Mouse (Mus musculus): ENCODE results near the gene Ptafr. TPM values are rescaled to one million over a fixed set of nuclear protein-coding genes. Genes with fewer than 3 reads are reported as not detected.

Gene Ptafr
- polyA plus RNA-seq, 1 experiment, result not detected

DNA sequence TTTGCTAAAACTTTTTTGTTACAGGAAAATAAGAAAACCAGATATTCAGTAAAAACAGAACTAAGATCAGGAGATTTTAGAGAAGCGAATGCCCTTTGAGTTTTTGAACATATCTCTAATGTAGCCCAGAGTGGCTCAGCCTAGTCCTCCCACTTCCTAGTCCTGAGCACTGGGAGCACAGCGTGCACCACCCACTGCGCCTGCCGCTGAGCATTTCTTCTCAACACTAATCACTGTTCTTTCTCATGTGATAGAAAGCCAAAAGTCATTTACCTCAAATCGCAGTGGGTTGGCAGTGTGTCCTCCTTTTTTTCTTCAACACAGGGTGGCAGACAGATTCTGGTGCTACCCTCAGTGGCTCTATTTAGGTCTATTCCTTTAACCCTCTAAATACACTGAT, 24.4 kb upstream of the Ptafr start:
- TF ChIP-seq GATA1 (IDR thresholded peaks at IDR 0.05; ENCODE audit: low read length), result no peak

GRCm38 (mm10) chr4:132541413-132541812, 22.5 kb upstream of the Ptafr start:
- no peak for TF ChIP-seq GATA1 (IDR thresholded peaks at IDR 0.05; ENCODE audit: low read length)

DNA sequence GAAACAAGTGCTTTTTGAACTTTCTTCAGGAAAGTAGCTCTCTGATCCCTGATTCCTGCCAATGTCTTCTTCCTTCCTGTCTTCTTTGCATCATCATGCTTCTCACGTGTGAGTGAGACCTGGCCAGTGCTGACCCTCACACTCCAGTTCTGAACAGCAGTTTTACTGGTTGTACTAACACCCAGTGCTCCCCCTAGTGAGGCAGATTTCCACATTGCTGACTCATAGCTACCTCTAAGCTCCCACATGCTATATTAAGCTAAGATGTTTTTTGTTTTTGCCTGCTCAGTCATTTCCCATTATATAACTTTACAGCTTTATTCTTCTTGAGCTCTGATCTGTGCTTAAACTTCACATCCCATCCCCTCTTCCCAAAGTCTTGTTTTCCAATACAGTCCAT, 21.1 kb upstream of the Ptafr start:
- TF ChIP-seq GATA1 (IDR thresholded peaks at IDR 0.05; ENCODE audit: low read length), result no peak

- no peak for TF ChIP-seq GATA1 (IDR thresholded peaks at IDR 0.05; ENCODE audit: low read length)
These were observed 18.0 kb upstream of the Ptafr start for GRCm38 (mm10) chr4:132545851-132546250.

- no peak for TF ChIP-seq GATA1 (IDR thresholded peaks at IDR 0.05; ENCODE audit: low read length)
These were observed 9.6 kb upstream of the Ptafr start for GRCm38 (mm10) chr4:132554221-132554620.

DNA sequence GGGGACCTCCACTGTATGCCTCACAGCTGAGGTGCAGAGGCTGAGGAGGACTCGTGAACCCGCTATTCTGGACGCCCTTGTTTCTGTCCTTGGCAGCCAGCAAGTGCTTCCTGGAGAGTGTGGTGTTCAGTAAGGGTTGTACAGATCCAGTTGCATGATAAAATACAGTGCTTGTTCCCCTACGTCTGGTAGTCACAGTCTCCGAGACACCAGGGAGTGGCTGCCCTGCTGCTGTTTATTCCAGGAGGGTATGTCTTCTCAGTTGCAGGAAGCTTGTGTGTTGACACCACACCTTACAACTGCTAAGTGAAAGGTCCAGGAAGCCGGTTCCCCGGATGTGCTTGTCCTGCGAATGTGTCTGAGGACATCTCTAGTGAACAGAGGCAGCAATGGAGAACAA, 9.2 kb upstream of the Ptafr start:
- TF ChIP-seq GATA1 (IDR thresholded peaks at IDR 0.05; ENCODE audit: low read length), result no peak

DNA sequence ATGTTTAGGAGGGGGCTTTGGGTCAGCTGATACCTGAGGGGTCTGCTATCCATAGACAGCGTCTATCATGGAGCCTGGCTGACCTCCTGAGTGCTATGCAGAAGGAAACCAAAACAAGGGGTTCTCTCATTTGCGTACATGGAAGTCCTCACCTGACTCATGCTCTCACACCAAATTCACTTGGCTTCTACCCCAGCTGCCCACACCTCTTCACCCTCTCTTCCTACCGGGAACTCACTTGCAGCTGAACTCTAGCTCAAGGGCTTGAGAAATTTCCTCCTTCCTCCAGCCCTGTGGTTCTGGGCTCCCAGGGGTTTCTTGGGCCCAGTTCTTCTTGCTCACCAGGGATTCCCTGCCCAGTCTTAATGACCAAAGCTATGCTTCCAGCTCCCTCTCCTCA, 606 bp upstream of the Ptafr start:
- TF ChIP-seq GATA1 (IDR thresholded peaks at IDR 0.05; ENCODE audit: low read length), result no peak

DNA sequence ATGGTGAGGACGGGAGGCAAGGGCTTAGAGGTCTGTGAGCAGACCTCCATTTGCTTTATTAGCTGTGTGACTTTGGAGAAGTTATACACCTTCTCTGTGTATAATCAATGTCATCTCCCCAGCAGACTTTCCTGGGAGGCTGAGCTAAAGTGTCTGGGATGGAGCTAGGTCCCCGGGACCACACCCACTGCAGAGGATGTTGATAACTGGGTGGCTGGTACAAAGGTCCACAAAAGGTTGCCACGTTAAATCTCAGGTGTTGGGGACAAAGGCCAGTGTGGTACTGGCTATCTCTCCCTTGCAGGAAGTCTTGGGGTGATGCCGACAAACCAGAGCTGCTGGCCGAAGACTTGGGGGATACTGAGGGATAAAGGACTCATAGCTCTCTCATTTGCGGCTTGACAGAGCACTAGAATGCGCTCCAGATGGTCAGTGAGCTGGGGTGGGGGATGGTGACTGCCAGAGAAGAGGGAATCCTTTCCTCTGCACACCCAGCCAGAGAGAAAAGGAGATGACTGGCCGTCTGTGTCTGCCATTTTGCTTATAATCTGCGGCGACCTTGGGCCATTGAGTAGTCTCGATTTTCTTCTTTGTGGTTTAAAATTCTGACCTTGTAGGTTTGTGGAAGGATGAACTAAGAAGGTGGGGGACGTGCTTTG, 1.4 kb downstream of the Ptafr start:
- no peak for TF ChIP-seq GATA1 (IDR thresholded peaks at IDR 0.05; ENCODE audit: low read length)

DNA sequence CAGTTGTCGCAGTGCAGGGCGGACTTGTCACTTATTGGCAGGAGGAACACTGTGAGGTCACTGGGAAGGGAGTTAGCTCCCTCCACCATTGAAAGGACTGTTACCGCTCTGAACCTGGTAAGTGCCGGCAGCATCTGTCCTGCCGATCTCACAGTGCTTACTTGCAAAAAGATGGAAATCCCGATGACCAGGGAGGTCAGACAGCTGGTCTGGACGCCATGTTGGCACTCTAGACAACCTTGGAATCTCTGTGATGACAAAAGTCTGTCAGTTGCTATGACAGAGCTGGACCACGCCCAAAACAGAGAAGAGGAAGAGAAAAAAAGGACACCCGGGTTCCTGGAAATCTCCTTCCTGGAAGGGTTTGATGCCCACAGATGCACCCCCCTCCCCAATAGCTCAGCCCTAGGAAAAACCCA, 3.5 kb downstream of the Ptafr start:
- TF ChIP-seq GATA1 (IDR thresholded peaks at IDR 0.05; ENCODE audit: low read length), result no peak

DNA sequence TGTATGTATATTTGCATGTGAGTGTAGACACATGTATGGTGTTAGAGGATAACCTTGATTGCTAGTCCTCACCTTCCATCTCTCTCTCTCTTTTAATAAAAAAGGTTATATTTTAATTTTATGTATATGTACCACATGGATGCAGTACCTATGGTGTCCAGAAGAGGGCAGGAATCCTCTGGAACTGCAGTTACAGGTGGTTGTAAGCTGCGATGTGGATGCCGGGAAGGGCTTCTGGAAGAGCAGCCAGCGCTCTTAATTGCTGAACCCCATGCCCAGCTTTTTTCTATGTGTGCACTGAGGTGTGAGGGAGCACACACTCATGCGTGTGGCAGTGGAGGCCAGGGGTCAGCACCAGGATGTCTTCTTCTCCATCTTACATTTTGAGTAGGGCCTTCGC, 5.2 kb downstream of the Ptafr start:
- no peak for TF ChIP-seq GATA1 (IDR thresholded peaks at IDR 0.05; ENCODE audit: low read length)

- TF ChIP-seq GATA1 (IDR thresholded peaks at IDR 0.05; ENCODE audit: low read length), result no peak
These were observed 7.3 kb downstream of the Ptafr start for GRCm38 (mm10) chr4:132571190-132571589.

DNA sequence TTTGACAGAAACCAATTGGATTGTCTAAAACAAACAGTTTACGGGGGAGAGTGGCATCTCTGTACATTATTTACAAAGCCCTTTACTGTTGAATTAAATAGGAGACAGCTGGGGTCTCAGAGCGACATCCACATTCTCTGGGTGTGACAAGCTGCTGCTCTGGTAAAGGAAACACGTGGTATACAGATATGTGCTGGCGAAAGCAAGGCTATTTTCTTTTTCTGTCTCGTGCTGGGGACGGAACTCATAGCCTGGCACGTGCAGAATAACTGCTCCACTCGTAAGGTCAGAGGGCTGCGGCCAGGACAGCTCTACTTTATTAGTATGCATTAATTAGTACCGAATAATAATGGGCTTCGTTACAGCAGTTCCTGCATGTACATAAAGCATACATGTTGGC, 9.5 kb downstream of the Ptafr start:
- no peak for TF ChIP-seq GATA1 (IDR thresholded peaks at IDR 0.05; ENCODE audit: low read length)

- TF ChIP-seq GATA1 (IDR thresholded peaks at IDR 0.05; ENCODE audit: low read length), result no peak
These were observed 11.0 kb downstream of the Ptafr start for GRCm38 (mm10) chr4:132574809-132575347.

- no peak for TF ChIP-seq GATA1 (IDR thresholded peaks at IDR 0.05; ENCODE audit: low read length)
These were observed 19.9 kb downstream of the Ptafr start for GRCm38 (mm10) chr4:132583781-132584180.

DNA sequence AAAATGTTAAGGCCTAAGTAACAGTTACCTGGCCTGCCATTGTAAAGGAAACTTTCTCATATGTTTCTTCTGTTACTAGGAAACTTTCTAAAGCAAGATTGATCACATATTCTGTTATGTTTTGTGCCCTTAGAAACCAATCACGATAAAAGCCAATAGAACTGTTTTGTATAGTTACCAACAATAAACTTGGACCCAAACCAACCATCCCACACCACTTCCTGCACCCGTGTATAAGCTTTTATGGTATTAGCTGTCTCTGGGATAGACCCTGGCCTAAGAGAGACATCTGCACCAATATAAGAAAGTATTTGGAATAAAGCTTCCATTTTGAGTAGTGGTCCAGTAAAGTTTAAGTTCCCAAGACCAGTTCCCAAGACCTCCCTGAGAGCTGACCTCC, 21.1 kb downstream of the Ptafr start:
- no peak for TF ChIP-seq GATA1 (IDR thresholded peaks at IDR 0.05; ENCODE audit: low read length)

GRCm38 (mm10) chr4:132586282-132586681, 22.4 kb downstream of the Ptafr start:
- TF ChIP-seq GATA1 (IDR thresholded peaks at IDR 0.05; ENCODE audit: low read length), result no peak

GRCm38 (mm10) chr4:132588512-132588911, 24.6 kb downstream of the Ptafr start:
- no peak for TF ChIP-seq GATA1 (IDR thresholded peaks at IDR 0.05; ENCODE audit: low read length)

- no peak for TF ChIP-seq GATA1 (IDR thresholded peaks at IDR 0.05; ENCODE audit: low read length)
These were observed 26.8 kb downstream of the Ptafr start for GRCm38 (mm10) chr4:132590642-132591041.

Measured in G1E-ER4 (cell line).